Mouse (Mus musculus): ENCODE measurements at regions not wholly inside any gene's neighbourhood (a gene's known extent, or its start where the extent isn't known, plus 50 kb on each side); places are given as distances from the start of the nearest gene placed in this dataset.

DNA sequence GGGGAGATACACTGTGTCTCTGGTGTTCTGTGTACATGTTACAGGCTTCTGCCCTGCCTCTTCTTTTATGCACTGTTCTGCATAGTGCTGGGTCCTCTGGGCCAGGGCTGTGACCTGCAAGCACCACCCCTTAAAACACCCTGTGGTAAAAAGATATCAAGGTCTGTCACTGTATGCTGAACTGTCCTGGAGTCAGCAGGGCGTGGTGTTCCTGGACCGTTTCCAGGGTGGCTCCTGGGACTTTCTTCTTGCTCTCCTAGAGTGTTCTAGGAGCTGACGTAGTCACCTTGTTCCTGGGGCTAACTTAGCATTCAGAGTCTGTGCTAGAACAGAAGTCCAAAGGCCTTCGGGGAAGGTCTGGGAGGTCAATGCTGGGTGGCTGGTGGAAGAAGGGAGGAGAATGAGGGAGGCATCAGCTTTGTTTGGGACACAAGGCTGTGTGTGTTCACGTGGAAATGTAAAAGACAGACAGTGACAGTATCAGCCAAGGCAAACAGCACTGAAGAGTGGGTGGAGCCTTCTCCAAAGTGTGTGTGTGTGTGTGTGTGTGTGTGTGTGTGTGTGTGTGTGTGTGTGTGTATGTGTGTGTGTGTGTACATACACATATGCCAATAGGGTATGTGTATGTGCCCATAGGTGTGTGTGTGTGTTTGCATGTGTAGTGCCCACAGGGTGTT lies 133.0 kb downstream of the Gadd45g start:
- TF ChIP-seq POLR2A (IDR thresholded peaks at IDR 0.05; ENCODE audit: low read depth, low read length), result no peak
- TF ChIP-seq CTCF (conservative IDR thresholded peaks at IDR 0.05; ENCODE audit: insufficient read depth, insufficient read length, low read depth, low read length), result no peak
